Mouse (Mus musculus): ENCODE measurements around the gene Brd7. TPM values are rescaled to one million over a fixed set of nuclear protein-coding genes. Genes with fewer than 3 reads are reported as not detected.

Brd7 gene
- polyA plus RNA-seq, 1 experiment from 2014 or later = 84.6 TPM

DNA sequence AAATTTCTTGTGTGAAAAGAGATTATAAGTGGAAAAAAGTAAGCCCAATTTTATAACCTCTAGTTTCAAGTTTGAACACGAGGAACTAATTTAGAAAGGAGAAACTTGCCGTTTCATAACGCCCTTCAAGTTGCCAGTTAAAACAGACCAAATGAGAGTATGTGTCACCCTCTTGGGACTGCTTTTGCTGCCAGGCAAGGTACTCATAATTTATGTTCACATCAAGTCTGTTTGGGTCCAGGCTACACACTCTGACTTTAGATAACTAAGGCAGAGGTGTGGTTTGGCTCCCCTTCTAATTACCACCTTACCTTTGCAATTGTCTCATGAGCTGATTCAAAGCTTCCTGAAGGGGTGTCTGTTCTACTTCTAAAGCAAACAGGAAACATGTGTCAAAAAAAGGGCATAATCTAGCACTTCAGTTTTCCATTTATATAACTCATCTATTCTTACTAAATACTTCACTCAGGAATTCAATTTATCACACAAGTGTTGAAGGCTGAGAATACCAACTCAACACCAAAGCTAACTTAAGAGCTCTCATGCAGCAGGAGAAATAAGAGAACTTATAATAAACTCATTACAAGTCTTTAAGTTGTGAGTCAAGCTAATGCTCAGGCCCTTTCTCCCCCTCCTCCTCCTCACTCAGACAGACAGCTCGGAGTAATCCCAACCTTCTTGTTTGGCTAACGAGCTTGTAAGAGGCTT lies 4.6 kb downstream of the Brd7 start:
- POLR2A ChIA-PET = no interaction called here
- CTCF ChIA-PET = interaction anchor here (0.5 to 2.2 kb wide), 10 partner anchors 10 to 238 kb away, joined by 3 to 9 read pairs (median 4); no protein-coding TSS in a partner anchor
- in situ Hi-C loops (cut with MboI; ENCODE audit: low pct_unique_long_range_greater_than_20kb) = no loop called here
- TF ChIP-seq CTCF (IDR thresholded peaks at IDR 0.05) = no peak
- no peaks in the 10 kb centered on the region for H3K27me3 ChIP-seq
- ATAC-seq (no peak), DNase-seq (ENCODE audit: low read depth, low spot score) (no peak)

- in situ Hi-C loops (cut with MboI; ENCODE audit: low pct_unique_long_range_greater_than_20kb) = no loop called here
Observed at GRCm38 (mm10) chr8:88349046-88349445, 12.9 kb downstream of the Brd7 start.

GRCm38 (mm10) chr8:88342026-88342425 lies 20.0 kb downstream of the Brd7 start:
- no peaks in the 10 kb centered on the region for H3K27me3 ChIP-seq
- DNase-seq (ENCODE audit: low read depth, low spot score) (no peak), ATAC-seq (no peak)
- ChIA-PET POLR2A (no interaction called here), CTCF (interaction anchor here (1.2 kb wide), 1 partner anchor 26 kb away, joined by 3 read pairs; no protein-coding TSS in a partner anchor)
- in situ Hi-C loops (cut with MboI; ENCODE audit: low pct_unique_long_range_greater_than_20kb) = no loop called here
- TF ChIP-seq CTCF (IDR thresholded peaks at IDR 0.05) = no peak

More at GRCm38 (mm10) chr8:88349046-88349445, 12.9 kb downstream of the Brd7 start:
- no peak for ATAC-seq
- ChIA-PET CTCF (no interaction called here), POLR2A (no interaction called here)
- no peak for DNase-seq (ENCODE audit: low read depth, low spot score)
- H3K27me3 ChIP-seq = no peaks in the 10 kb centered on the region
- TF ChIP-seq CTCF (IDR thresholded peaks at IDR 0.05) = no peak

DNA sequence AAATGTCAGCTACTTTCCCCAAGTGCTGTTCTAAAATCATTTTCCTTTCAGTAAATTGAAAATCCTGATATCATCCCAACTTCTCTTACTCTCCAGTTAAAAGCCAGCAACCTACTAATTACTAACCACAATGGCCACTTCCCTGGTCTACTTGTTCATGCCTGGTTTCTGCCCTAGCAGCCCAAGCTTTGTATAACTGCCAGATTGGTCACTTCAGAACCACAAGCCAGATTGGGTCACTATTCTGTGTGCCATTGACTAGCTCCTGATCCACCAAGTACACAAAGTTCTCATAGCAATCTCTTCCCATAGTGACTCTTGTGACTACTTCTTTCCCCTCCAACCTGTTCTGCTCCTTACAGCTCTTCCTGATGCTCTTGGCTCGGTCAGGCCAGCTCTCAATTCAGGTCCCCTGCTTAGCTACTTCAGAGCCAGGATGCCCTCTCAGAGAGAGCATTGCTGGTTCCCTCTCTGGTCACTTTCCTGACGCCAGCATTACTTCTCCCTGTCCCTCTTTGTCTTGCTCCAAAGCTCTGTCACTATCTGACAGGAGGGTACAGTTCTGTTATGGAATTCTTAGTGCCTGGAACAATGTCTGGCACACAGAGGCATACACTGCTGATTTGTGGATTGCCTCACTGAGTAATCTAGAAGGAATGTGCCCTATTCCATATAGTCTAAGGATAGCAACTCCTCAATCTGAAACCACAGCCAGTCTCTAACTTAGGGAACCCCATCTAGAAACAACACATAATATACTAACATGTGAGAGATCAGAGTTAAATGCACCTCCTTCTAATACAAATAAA lies 21.9 kb downstream of the Brd7 start:
- no peak for TF ChIP-seq CTCF (IDR thresholded peaks at IDR 0.05)
- in situ Hi-C loops (cut with MboI; ENCODE audit: low pct_unique_long_range_greater_than_20kb) = no loop called here
- DNase-seq (ENCODE audit: low read depth, low spot score) = no peak
- ATAC-seq = peak; percentile 85
- ChIA-PET CTCF (interaction anchor here (0.8 to 1.4 kb wide), 2 partner anchors 20 to 74 kb away, joined by 3 to 4 read pairs; no protein-coding TSS in a partner anchor), POLR2A (no interaction called here)
- no peaks in the 10 kb centered on the region for H3K27me3 ChIP-seq

DNA sequence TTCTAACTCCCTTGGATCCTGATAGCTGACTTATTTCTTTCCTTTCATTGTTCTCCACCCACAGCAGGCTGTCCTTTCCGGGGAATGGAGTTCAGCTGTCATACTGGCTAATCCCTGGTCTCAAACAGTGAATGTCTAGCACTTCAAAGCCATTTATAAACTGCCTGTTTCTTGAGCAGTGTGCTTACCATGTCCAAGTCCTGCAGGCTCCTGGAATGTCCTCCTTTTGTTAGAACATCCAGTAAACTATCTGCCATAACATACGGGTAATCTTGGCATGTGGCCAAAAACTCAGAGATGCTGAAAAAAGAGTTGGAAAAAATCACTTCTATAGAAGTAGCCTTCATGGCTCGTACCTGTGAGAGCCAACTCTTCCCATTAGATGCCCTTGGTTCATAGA lies 22.8 kb downstream of the Brd7 start:
- DNase-seq (ENCODE audit: low read depth, low spot score) (no peak), ATAC-seq (no peak)
- CTCF ChIA-PET = interaction anchor here (1.4 kb wide), 1 partner anchor 73 kb away, joined by 3 read pairs; no protein-coding TSS in a partner anchor
- no peak for TF ChIP-seq CTCF (IDR thresholded peaks at IDR 0.05)
- POLR2A ChIA-PET = no interaction called here
- H3K27me3 ChIP-seq = no peaks in the 10 kb centered on the region
- in situ Hi-C loops (cut with MboI; ENCODE audit: low pct_unique_long_range_greater_than_20kb) = no loop called here

DNA sequence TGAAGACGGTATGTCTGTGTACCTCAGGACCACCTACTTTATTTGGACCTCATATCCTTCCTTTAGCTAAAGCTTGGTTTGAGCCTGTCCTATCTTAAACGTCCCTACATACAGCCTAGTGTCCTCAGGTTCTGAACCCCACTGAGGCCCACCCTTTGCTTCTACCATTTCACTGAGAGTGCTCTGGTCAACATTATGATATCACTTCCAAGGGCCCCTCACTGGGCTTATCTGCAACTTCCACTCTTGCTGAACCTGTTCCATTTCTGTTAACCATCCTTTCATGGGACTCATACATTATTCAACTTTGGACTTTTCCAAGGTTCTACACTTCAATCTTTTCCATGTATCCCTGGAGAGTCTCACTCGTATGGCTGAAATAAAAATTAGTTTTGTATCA lies 27.0 kb downstream of the Brd7 start:
- no peak for ATAC-seq
- no peak for TF ChIP-seq CTCF (IDR thresholded peaks at IDR 0.05)
- no peaks in the 10 kb centered on the region for H3K27me3 ChIP-seq
- in situ Hi-C loops (cut with MboI; ENCODE audit: low pct_unique_long_range_greater_than_20kb) = no loop called here
- DNase-seq (ENCODE audit: low read depth, low spot score) = no peak
- POLR2A ChIA-PET = no interaction called here
- CTCF ChIA-PET = interaction anchor here (0.8 kb wide), 1 partner anchor 90 kb away, joined by 3 read pairs; no protein-coding TSS in a partner anchor

GRCm38 (mm10) chr8:88334384-88334783 lies 27.6 kb downstream of the Brd7 start:
- DNase-seq (ENCODE audit: low read depth, low spot score) = no peak
- in situ Hi-C loops (cut with MboI; ENCODE audit: low pct_unique_long_range_greater_than_20kb) = no loop called here
- CTCF ChIA-PET = no interaction called here
- no peak for ATAC-seq
- POLR2A ChIA-PET = no interaction called here
- H3K27me3 ChIP-seq = no peaks in the 10 kb centered on the region
- TF ChIP-seq CTCF (IDR thresholded peaks at IDR 0.05) = no peak

- DNase-seq (ENCODE audit: low read depth, low spot score) (no peak), ATAC-seq (no peak)
- POLR2A ChIA-PET = interaction anchor here (0.7 kb wide), 1 partner anchor 51 kb away, joined by 3 read pairs; no protein-coding TSS in a partner anchor
- CTCF ChIA-PET = no interaction called here
- no peak for TF ChIP-seq CTCF (IDR thresholded peaks at IDR 0.05)
- H3K27me3 ChIP-seq = no peaks in the 10 kb centered on the region
- in situ Hi-C loops (cut with MboI; ENCODE audit: low pct_unique_long_range_greater_than_20kb) = no loop called here
Observed at GRCm38 (mm10) chr8:88330816-88331215, 31.2 kb downstream of the Brd7 start.

GRCm38 (mm10) chr8:88328689-88329088 lies 33.3 kb downstream of the Brd7 start:
- DNase-seq (ENCODE audit: low read depth, low spot score) (no peak), ATAC-seq (no peak)
- in situ Hi-C loops (cut with MboI; ENCODE audit: low pct_unique_long_range_greater_than_20kb) = no loop called here
- no peak for TF ChIP-seq CTCF (IDR thresholded peaks at IDR 0.05)
- ChIA-PET CTCF (interaction anchor here (1.3 kb wide), 2 partner anchors 27 to 62 kb away, joined by 3 read pairs; no protein-coding TSS in a partner anchor), POLR2A (no interaction called here)
- H3K27me3 ChIP-seq = no peaks in the 10 kb centered on the region

GRCm38 (mm10) chr8:88326328-88326727 lies 35.7 kb downstream of the Brd7 start:
- POLR2A ChIA-PET = no interaction called here
- no peak for TF ChIP-seq CTCF (IDR thresholded peaks at IDR 0.05)
- no peak for ATAC-seq

DNA sequence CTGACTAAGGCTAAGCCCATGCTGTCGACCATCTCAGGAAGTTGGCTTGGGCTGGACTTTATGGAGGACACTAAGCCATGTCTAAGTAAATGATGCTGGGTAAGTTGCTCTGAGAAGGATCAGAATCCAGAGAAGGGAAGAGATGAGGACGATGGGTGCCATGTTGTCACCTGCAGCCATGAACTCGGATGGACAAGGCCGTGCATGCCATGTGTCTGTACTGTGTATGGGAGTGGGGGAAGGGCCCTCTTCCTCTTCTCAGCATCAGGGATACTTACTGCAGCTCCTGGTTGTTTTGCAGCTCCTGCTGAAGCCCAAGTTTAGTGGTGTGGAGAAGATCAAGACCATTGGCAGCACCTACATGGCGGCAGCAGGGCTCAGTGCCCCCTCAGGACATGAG lies 36.2 kb downstream of the Brd7 start:
- TF ChIP-seq CTCF (IDR thresholded peaks at IDR 0.05) = no peak
- H3K27me3 ChIP-seq = no peaks in the 10 kb centered on the region
- ATAC-seq = no peak
- CTCF ChIA-PET = interaction anchor here (1.4 kb wide), 1 partner anchor 34 kb away, joined by 3 read pairs; no protein-coding TSS in a partner anchor
- POLR2A ChIA-PET = no interaction called here
- in situ Hi-C loops (cut with MboI; ENCODE audit: low pct_unique_long_range_greater_than_20kb) = no loop called here
- DNase-seq (ENCODE audit: low read depth, low spot score) = no peak

More at GRCm38 (mm10) chr8:88326328-88326727, 35.7 kb downstream of the Brd7 start:
- no peak for DNase-seq (ENCODE audit: low read depth, low spot score)
- CTCF ChIA-PET = interaction anchor here (1.0 to 1.2 kb wide), 2 partner anchors 9 to 57 kb away, joined by 3 read pairs; no protein-coding TSS in a partner anchor
- in situ Hi-C loops (cut with MboI; ENCODE audit: low pct_unique_long_range_greater_than_20kb) = no loop called here
- H3K27me3 ChIP-seq = no peaks in the 10 kb centered on the region
